Mouse (Mus musculus): ENCODE measurements around the gene Fam19a3. TPM values are rescaled to one million over a fixed set of nuclear protein-coding genes. Genes with fewer than 3 reads are reported as not detected.

The Fam19a3 gene
- polyA plus RNA-seq, 1 experiment from 2014 or later: 0.78 TPM

Other genes with a start within 250 kb of the Fam19a3 start
- gene Slc16a1, start 143.2 kb downstream of the Fam19a3 start, polyA plus RNA-seq (2015; fragmentation: Nextera tagmentation; extraction: Ambion mirVana): 70.7 and 70.8 TPM in 2 replicates
- gene Ppm1j, start 784 bp downstream of the Fam19a3 start, polyA plus RNA-seq (2015; fragmentation: Nextera tagmentation; extraction: Ambion mirVana): 33.6 and 33.9 TPM in 2 replicates
- gene Rhoc, start 6.5 kb upstream of the Fam19a3 start, polyA plus RNA-seq (2015; fragmentation: Nextera tagmentation; extraction: Ambion mirVana): 170 and 177 TPM in 2 replicates
- 24.4 and 34.9 TPM in 2 replicates for gene Mov10, start 36.7 kb upstream of the Fam19a3 start, polyA plus RNA-seq (2015; fragmentation: Nextera tagmentation; extraction: Ambion mirVana)
- 25.3 and 26.9 TPM in 2 replicates for gene St7l, start 82.2 kb upstream of the Fam19a3 start, polyA plus RNA-seq (2015; fragmentation: Nextera tagmentation; extraction: Ambion mirVana)
- 149 and 169 TPM in 2 replicates for gene Capza1, start 82.7 kb upstream of the Fam19a3 start, polyA plus RNA-seq (2015; fragmentation: Nextera tagmentation; extraction: Ambion mirVana)
- gene Wnt2b, start 180.1 kb upstream of the Fam19a3 start, polyA plus RNA-seq (2015; fragmentation: Nextera tagmentation; extraction: Ambion mirVana): 1.3 and 2.0 TPM in 2 replicates

Measured in heart, embryonic 15.5 days (tissue).